Mouse (Mus musculus) kidney, adult 2 months (tissue): ENCODE measurements around the gene Strap.

Source experiments
- CTCF ChIP-seq: fragments of 200-500 bp; conservative IDR thresholded peaks from 2 replicates; pipeline ENCODE4 v1.5.1; 2011; ENCODE audit warnings: low read depth, mild to moderate bottlenecking, control low read depth, low read length, moderate library complexity, mixed read lengths; ENCODE audit not compliant: insufficient read depth, insufficient read length
- POLR2A ChIP-seq: fragments of 200-500 bp; IDR thresholded peaks from one replicate; pipeline ENCODE4 v1.6.1; 2011; ENCODE audit warnings: low read depth, low read length, control low read depth

GRCm38 (mm10) chr6:137688079-137688478 lies 46.8 kb upstream of the Strap start:
- TF ChIP-seq CTCF (no peak), POLR2A (no peak)
